Mouse (Mus musculus): ENCODE measurements around the gene Map2k1. TPM values are rescaled to one million over a fixed set of nuclear protein-coding genes. Genes with fewer than 3 reads are reported as not detected.
A peak's percentile ranks its signal among the peaks of the same experiment; 100 is the strongest.
"Not testable (repeated sequence)": the region's sequence is repeated elsewhere in the genome, so short reads cannot be mapped to it uniquely, and the experiment has no call there.

The Map2k1 gene
- polyA plus RNA-seq, 1 experiment, result 51.6 TPM

DNA sequence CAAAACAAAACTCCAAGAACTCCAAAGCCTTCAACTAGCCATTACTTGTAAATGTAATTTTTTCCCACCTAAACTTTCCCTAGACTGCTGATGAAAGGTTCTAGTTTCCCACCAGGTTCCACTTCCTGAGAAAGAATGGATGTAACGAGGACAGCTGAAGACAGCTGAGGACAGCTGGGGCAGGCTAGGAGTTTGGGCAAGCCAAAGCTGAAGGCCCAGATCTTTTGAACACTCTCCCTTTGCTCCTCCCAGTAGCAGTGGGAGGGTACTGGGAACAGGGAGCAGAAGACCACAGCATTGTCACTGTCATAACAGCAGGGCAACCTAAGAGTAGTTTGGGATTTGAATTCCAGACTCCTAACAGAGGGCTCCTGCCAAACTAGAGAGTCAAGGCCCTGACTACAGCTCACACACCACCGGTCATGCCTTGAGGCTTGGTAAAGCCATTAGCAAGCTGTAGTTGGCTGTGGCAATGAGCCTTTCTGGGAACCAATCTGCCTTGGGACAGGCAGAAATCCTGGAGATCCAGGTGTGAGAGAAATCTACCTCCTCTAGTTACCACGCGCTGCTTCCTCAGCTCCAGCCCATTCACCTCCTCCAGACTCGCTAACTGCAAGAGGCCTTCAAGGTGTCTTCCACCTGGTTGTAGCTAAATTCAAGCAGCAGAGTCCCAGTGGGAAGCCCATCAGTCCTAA is 55.2 kb downstream of the Map2k1 start:
- peaks cover 20% of the 10 kb centered on the region for H3K4me1 ChIP-seq (ENCODE audit: control insufficient read depth, insufficient read depth, insufficient read length, low read length)
- H3K36me3 ChIP-seq (ENCODE audit: control insufficient read depth, insufficient read depth, low read length), result peaks cover 9% of the 10 kb centered on the region
- no peak for TF ChIP-seq CTCF (IDR thresholded peaks at IDR 0.05; ENCODE audit: extremely low read depth, insufficient read length, insufficient replicate concordance, low read depth, low read length)
- no peak for TF ChIP-seq POLR2A (IDR thresholded peaks at IDR 0.05; ENCODE audit: low read depth, low read length)
- H3K4me3 ChIP-seq (ENCODE audit: low read depth, low read length), result no peak overlapping the region
- 90% methylated on average over 5 of the region's 5 CpGs for WGBS
- peak overlapping the region; percentile 79 for H3K27ac ChIP-seq (ENCODE audit: insufficient read depth, low read depth, low read length)
- H3K27me3 ChIP-seq (ENCODE audit: control insufficient read depth, insufficient read depth, low read length), result no peaks in the 10 kb centered on the region

DNA sequence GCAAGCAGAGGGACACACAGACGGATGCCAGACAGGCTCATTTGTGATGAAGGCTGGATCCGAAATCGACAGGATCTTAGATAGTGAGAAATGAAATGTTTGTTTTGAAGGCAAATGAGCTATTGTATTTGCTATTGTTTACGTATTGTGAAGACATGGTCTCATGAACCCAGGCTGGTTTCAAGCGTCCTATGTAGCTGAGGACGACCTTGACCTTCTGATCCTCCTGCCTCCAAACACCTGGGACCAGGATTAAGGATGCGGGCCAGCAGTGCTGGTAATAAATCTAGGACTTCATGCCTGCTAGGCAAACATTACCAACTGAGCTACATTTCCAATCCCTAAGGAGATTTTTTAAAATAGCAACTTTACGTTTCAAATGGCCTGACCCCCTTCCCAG is 55.9 kb downstream of the Map2k1 start:
- Histone ChIP-seq H3K4me3 (ENCODE audit: low read depth, low read length) (no peak overlapping the region), H3K4me1 (ENCODE audit: control insufficient read depth, insufficient read depth, insufficient read length, low read length) (peaks cover 20% of the 10 kb centered on the region), H3K36me3 (ENCODE audit: control insufficient read depth, insufficient read depth, low read length) (peaks cover 13% of the 10 kb centered on the region), H3K27me3 (ENCODE audit: control insufficient read depth, insufficient read depth, low read length) (no peaks in the 10 kb centered on the region), H3K27ac (ENCODE audit: insufficient read depth, low read depth, low read length) (no peak overlapping the region)
- 90% methylated on average over 8 of the region's 8 CpGs for WGBS
- TF ChIP-seq POLR2A (IDR thresholded peaks at IDR 0.05; ENCODE audit: low read depth, low read length) (no peak), CTCF (IDR thresholded peaks at IDR 0.05; ENCODE audit: extremely low read depth, insufficient read length, insufficient replicate concordance, low read depth, low read length) (no peak)

DNA sequence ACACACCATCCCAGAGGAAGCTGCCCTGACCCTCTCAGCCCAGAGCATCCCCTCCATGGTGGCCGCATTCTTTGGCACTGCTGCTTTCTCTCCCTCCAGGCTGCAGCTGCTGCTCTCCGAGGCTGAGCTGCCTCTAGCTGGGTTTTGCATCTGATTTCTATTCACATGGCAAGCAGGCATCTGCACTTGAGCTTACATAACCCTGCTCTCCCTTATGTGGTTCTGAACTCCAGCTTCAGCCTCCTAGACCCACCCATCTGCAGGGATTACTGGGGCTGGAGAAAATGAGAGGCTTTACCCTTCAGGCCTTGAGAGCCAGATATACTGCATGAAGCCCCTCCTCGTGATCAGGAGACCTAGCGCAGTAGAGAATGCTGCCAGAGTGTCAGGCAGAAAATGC is 57.9 kb downstream of the Map2k1 start:
- no peaks in the 10 kb centered on the region for H3K27me3 ChIP-seq (ENCODE audit: control insufficient read depth, insufficient read depth, low read length)
- no peak overlapping the region for H3K4me3 ChIP-seq (ENCODE audit: low read depth, low read length)
- 88% methylated on average over 4 of the region's 4 CpGs for WGBS
- H3K36me3 ChIP-seq (ENCODE audit: control insufficient read depth, insufficient read depth, low read length), result peaks cover 26% of the 10 kb centered on the region
- H3K27ac ChIP-seq (ENCODE audit: insufficient read depth, low read depth, low read length), result no peak overlapping the region
- H3K4me1 ChIP-seq (ENCODE audit: control insufficient read depth, insufficient read depth, insufficient read length, low read length), result peaks cover 20% of the 10 kb centered on the region
- no peak for TF ChIP-seq POLR2A (IDR thresholded peaks at IDR 0.05; ENCODE audit: low read depth, low read length)
- no peak for TF ChIP-seq CTCF (IDR thresholded peaks at IDR 0.05; ENCODE audit: extremely low read depth, insufficient read length, insufficient replicate concordance, low read depth, low read length)

DNA sequence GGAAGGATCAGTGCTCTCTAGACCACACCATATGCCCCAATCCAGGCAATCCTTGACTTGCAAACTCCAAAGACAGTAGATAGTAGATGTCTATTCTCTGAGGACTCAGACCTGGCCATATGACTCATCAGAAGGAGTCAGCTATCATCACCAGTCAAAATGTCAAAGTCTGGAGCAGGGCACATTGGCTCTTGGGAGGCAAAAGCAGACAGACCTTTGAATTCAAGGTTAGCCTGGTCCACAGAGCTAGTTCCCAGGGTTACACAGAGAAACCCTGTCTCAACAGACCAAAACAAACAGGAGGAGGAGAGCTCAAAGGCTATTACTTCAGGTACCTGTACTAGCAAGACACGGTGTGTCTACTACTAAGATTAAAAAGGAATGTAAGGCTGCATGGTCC is 59.6 kb downstream of the Map2k1 start:
- WGBS, result 76% methylated on average over 1 of the region's 1 CpGs
- no peaks in the 10 kb centered on the region for H3K27me3 ChIP-seq (ENCODE audit: control insufficient read depth, insufficient read depth, low read length)
- TF ChIP-seq POLR2A (IDR thresholded peaks at IDR 0.05; ENCODE audit: low read depth, low read length) (no peak), CTCF (IDR thresholded peaks at IDR 0.05; ENCODE audit: extremely low read depth, insufficient read length, insufficient replicate concordance, low read depth, low read length) (no peak)
- H3K27ac ChIP-seq (ENCODE audit: insufficient read depth, low read depth, low read length), result peak overlapping the region; percentile 46
- peaks cover 31% of the 10 kb centered on the region for H3K36me3 ChIP-seq (ENCODE audit: control insufficient read depth, insufficient read depth, low read length)
- H3K4me1 ChIP-seq (ENCODE audit: control insufficient read depth, insufficient read depth, insufficient read length, low read length), result peaks cover 13% of the 10 kb centered on the region
- no peak overlapping the region for H3K4me3 ChIP-seq (ENCODE audit: low read depth, low read length)

DNA sequence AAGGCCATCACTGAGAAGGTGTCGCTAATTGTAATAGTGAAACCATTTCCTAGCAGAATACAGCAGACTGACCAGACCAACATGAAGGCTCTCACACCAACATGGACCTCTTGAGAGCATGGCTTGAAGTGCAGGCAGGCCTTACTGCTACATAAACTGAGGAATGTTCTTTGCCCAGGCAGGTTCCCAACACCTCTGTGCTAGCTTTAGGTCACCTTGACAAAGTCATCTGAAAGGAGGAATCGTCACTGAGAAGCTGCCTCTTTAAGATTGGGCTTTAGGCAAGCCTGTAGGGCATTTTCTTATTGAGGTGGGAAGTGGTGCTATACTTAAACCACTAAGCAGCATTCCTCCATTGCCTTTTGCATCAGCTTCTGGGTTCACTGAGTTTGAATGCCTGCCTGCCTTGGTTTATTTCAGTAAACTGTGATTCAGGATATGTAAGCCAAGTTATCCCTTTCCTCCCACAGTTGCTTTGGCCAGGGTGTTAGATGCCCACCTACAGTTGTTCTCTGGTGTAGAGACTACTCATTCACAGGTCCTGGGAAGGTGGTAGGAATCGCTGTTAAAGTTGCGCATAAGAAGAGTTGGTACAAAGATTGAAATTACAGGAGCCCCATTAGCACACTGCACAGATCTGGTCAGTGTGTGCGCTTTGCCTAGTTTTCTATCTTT is 69.1 kb downstream of the Map2k1 start:
- Histone ChIP-seq H3K36me3 (ENCODE audit: control insufficient read depth, insufficient read depth, low read length) (peaks cover 42% of the 10 kb centered on the region), H3K4me3 (ENCODE audit: low read depth, low read length) (no peak overlapping the region), H3K27ac (ENCODE audit: insufficient read depth, low read depth, low read length) (no peak overlapping the region), H3K27me3 (ENCODE audit: control insufficient read depth, insufficient read depth, low read length) (no peaks in the 10 kb centered on the region), H3K4me1 (ENCODE audit: control insufficient read depth, insufficient read depth, insufficient read length, low read length) (peaks cover 3% of the 10 kb centered on the region; the same call in 1 of the 2 replicates)
- 93% methylated on average over 5 of the region's 5 CpGs for WGBS
- no peak for TF ChIP-seq CTCF (IDR thresholded peaks at IDR 0.05; ENCODE audit: extremely low read depth, insufficient read length, insufficient replicate concordance, low read depth, low read length)
- TF ChIP-seq POLR2A (IDR thresholded peaks at IDR 0.05; ENCODE audit: low read depth, low read length), result no peak

DNA sequence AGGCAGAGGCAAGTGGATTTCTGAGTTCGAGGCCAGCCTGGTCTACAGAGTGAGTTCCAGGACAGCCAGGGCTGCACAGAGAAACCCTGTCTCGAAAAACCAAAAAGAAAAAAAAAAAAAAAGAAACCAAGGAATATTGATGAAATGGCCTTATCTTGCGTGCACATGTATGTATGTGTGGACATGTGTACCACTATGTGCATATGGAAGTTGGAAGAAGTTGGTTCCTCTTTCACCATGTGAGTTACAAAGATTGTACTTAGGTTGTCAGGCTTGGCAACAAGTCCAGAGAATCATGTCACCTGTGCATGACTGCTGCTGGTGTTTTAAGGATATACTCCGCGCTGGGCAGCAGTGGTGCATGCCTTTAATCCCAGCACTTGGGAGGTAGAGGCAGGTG is 70.1 kb downstream of the Map2k1 start:
- H3K4me1 ChIP-seq (ENCODE audit: control insufficient read depth, insufficient read depth, insufficient read length, low read length); H3K27ac ChIP-seq (ENCODE audit: insufficient read depth, low read depth, low read length); H3K4me3 ChIP-seq (ENCODE audit: low read depth, low read length); H3K27me3 ChIP-seq (ENCODE audit: control insufficient read depth, insufficient read depth, low read length): not testable (repeated sequence)
- peaks cover 43% of the 10 kb centered on the region for H3K36me3 ChIP-seq (ENCODE audit: control insufficient read depth, insufficient read depth, low read length)
- 91% methylated on average over 5 of the region's 5 CpGs for whole genome bisulfite sequencing

DNA sequence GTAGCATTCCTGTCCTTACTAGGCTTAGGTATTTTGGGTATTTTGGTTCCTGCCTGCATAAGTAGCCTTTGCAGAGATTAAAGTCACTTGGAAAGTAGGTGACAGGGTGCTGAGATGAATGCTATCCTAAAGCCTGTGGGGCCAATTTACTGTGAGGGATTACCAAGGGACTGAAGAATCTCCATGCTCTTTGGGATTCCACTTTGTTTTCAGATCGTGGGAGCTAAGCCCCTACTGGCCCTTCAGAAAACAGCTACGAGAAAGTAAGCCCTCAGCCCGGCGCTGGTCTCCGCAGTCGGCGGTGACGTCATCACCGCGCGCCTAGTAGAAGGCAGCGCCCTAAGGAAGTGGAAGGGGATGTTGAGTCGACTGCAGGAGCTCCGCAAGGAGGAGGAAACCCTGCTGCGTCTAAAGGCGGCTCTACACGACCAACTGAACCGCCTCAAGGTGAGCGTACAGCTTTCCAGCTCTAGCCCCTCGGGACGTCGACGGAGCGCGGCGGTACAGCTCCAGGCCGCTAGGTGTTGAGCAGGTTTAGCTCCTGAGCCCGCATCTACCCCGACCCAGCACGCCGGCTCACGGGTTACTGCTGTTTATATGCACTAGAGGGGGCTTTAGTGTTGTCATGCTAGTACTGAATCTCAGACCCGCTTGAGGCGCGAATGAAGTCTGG is 74.3 kb downstream of the Map2k1 start, which contains the start of gene Snapc5:
Snapc5 (plus strand) TSS at position 301 of the 673 bp plus-strand sequence.
- H3K4me1 ChIP-seq (ENCODE audit: control insufficient read depth, insufficient read depth, insufficient read length, low read length), result peaks cover 3% of the 10 kb centered on the region; the same call in 1 of the 2 replicates
- TF ChIP-seq POLR2A (IDR thresholded peaks at IDR 0.05; ENCODE audit: low read depth, low read length), result peak; percentile 83
- TF ChIP-seq CTCF (IDR thresholded peaks at IDR 0.05; ENCODE audit: extremely low read depth, insufficient read length, insufficient replicate concordance, low read depth, low read length), result peak; percentile 45; the same call in 1 of the 2 replicates
- peak within 1 kb of the TSS; percentile 84 for H3K4me3 ChIP-seq (ENCODE audit: low read depth, low read length)
- WGBS, result under 1% methylated on average over 35 of the region's 35 CpGs
- H3K27ac ChIP-seq (ENCODE audit: insufficient read depth, low read depth, low read length), result peak within 1 kb of the TSS; percentile 87
- H3K27me3 ChIP-seq (ENCODE audit: control insufficient read depth, insufficient read depth, low read length), result no peaks in the 10 kb centered on the region
- peaks cover 50% of the 10 kb centered on the region for H3K36me3 ChIP-seq (ENCODE audit: control insufficient read depth, insufficient read depth, low read length)
